Mouse (Mus musculus) spleen, embryonic (tissue): ENCODE results near the gene Olfr360.
"Not testable (repeated sequence)": the region's sequence is repeated elsewhere in the genome, so short reads cannot be mapped to it uniquely, and the experiment has no call there.

Experiments used
- CTCF ChIA-PET: fragments of 350-600 bp; sonication (Branson Sonifier 250); formaldehyde crosslinking; loops from one replicate; lab custom pipeline; 2022; lab: Charles Lee

Olfr360 gene

DNA sequence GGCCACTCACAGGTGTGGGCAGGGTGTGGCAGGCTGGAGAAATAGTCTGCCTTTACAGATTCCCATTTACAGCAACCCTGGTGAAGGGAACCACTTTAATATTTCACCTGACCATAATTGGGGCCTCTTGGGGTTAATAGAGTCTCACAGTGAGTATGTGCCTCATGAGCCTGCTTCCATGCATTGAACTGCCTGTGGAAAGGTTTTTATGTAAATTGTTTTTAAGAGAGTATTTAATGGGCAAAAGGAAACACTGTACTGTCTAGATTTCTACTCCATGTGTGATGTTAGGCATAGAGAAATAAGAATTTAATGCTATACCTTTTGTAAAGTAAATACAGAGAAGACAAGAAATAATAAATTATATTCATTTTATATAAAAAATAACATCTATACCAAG is at the start of gene Olfr360:
Gene Olfr360, plus strand, starts transcription at position 301 of the 400 bp plus-strand sequence.
- CTCF ChIA-PET = no interaction called here

DNA sequence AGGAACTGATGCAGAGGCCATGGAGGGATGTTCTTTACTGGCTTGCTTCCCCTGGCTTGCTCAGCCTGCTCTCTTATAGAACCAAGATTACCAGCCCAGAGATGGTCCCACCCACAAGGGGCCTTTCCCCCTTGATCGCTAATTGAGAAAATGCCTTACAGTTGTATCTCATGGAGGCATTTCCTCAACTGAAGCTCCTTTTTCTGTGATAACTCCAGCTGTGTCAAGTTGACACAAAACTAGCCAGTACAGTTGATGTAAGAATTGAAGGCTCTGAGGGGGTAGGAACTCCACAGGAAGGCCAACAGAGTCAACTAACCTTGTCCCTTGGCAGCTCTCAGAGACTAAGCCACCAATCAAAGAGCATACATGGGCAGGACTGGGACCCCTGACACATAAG is 23.6 kb downstream of the Olfr360 start, which contains the start of gene Olfr361:
Gene Olfr361, minus strand, starts transcription at position 101 of the 400 bp plus-strand sequence.
- CTCF ChIA-PET = not testable (repeated sequence)

DNA sequence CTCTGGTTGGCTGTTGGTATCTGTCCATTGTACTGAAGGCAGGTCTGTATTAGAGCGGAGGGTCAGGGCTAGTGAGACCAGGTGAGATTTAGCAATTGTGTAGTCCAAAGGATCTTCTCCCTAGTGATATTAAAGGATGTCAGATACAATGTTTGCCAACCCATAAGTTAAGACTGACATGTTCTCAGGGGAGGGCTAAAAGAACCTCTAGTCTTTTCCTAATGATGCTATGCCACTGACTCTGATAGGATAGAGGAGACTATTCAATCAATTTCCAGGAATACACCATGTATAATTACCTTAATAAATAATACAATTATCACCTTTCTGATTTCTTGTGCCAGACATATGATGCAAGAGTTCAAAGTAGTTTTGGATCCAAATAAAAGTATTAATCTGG is 52.3 kb downstream of the Olfr360 start, which contains the start of gene Olfr362:
Gene Olfr362, minus strand, starts transcription at position 101 of the 400 bp plus-strand sequence.
- CTCF ChIA-PET = no interaction called here
